Mouse (Mus musculus): Measurements from ENCODE around the gene Pum3.

Pum3 gene

DNA sequence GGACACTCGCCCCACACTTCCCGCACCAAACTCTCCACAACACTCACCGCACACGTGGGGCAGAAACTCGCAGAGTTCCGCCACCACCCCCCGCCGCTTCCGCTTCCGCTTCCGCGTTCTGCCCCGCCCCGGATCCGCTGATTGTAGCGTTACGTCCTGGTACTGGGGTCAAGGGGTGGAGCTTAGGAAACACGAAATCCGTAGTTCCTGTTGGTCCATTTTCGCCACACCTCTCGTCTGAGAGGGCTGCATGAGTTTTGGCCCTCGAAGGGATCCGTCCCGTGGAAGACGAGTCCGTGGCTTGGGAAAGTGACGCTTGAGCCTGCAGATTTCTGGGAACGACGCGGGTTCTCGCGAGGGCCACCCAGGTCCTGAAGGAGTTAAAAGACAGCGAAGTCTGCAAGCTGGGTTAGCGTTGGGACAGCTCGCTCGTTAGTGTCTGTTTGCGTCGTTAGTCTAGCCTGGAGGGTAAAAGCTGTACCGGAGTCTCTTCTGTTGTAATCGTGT lies at the start of gene Pum3:
Gene Pum3, minus strand, starts transcription at position 81 of the 507 bp plus-strand sequence.
- peak; percentile 98 for DNase-seq

DNA sequence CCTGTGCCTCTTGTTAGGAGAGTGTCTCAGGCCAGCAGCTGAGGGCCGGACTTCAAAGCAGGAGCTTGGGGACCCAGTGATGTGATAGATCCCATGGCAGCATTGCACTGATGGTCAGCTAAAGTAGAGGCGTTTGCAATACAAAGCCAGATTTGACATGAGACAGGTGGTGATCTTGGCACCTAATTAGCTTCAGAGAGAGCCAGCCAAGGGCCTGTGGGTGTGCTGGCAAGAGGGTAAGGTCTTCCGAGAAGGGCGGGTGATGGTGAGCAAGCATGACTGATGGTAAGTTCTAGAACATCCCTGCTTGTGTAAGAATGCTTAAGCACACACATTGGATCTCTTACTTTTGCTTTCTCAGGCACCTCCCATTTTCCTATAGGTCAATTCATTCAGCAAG lies 37.1 kb upstream of the Pum3 start:
- DNase-seq: no peak

DNA sequence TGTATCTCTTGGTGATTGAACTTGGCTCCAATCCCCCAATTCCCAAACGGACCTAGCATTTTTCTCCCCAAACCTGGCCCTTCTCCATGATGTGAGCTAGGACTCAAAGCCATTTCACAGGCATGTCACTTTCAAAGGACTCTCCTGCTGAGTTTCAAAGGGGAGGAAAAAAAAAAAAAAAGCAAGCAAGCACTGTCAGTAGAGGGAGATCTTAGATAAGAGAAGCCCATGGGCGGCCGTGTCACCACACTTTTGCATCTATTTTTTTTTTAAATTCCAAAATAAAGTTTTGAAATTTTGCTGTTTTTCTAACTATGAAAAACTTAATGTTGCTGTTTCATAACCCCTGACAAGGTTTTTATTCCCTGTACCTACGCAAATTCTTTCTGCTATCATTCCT lies 33.0 kb upstream of the Pum3 start:
- DNase-seq: no peak

DNA sequence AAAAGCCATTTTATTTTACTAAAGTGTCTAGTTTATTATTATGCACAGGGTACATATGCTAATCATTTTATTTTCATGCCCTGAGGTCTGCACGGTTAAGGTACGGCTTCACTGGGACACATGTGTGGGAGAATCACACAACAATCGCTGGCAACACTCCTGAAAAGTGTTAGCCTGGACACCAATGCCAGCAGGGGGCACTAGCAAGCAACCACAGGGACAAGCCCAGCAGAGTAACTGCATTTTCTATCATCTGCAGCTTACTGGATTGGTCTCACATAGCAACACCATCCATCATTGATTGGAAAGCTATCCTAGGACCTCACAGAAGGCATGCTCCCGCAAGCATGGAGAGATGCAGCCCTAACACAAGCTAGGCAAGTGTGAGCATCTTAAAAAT lies 20.8 kb upstream of the Pum3 start:
- DNase-seq: peak; percentile 45

DNA sequence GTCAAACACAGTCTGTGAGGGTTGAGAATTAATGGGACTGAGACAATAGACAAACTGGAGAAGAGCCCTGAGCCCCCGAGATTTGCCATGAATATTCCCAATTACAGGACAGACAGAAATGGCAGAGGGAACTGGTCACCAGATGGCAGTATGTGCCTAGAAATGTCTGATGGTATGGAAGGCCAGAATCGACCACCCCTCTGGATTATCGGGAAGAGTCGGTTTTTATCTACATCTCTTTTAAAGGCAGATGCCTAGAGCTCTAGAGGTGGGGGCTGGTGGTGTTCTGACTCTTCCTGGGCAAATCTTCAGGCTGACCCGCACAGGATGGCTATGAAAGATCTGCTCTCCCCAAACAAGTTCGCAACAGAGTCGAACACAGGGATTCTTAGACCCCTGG lies 17.9 kb upstream of the Pum3 start:
- DNase-seq: peak; percentile 11

DNA sequence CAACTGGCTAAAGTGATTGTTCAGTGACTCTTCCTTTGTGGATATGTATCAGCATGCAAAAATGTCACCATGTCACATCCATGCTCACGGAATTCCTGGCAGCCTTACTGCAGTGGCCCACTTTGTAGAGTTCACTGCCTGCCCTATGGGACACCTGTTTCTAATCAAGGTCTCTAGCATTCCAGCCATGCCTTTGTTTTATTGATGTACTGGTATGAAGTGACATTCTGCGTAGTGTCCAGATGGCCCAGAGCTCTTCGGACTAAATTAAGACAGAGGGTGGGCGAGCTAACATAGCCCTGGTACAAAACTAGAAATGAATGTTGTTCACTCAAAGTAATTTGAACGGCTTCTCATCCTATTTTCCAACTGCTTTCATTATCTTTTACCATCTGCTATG lies 11.5 kb upstream of the Pum3 start:
- no peak for DNase-seq

DNA sequence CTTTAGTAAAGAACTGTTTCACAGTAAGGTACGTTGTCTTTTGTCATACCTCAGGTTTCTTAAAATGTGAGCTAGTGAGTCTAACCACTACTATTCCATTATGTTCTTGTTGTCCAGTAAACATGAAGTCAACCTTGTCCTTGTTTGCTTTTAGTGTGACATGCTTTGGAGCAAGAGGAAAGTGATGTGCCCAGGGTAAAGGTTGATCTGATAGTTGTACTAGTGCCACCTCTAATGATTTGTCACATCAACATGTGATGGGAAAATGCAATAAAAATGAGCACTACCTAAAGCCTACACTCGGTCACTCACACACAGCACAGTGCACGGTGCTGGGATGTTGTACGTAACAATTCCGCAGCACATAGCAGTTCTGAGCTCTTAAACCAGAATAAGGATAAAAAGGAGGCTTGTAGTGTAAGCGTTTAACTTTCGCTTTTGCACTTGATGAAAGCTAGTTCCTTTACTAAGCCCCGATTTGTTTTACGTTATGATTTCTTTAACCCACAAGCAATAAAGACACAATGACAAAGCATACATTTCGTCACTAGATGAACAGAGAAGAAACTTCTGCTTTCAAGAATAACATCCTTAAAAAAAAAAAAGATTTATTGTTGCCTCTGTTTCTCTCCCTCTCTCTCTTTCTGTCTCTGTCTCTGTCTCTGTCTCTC lies 8.5 kb upstream of the Pum3 start:
- DNase-seq: no peak

DNA sequence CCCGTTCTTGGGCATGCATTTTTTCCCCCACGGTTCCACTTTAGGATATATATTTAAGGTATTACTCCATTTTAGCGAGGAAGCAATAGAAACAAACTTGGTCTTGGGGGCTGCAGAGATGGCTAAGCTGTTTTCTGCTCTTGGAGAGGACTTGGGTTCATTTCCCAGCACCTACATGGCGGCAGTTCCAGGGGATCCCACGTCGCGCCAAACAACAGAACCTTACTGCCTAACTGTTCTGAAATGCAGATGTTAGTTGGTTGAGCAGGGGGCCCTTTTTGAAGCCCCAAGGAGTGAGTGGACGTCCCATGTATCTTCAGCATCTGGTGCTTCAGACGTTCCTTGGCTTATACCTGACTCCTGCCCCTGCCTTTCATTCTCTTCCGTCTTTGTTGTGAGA lies 781 bp upstream of the Pum3 start:
- DNase-seq: peak; percentile 29

DNA sequence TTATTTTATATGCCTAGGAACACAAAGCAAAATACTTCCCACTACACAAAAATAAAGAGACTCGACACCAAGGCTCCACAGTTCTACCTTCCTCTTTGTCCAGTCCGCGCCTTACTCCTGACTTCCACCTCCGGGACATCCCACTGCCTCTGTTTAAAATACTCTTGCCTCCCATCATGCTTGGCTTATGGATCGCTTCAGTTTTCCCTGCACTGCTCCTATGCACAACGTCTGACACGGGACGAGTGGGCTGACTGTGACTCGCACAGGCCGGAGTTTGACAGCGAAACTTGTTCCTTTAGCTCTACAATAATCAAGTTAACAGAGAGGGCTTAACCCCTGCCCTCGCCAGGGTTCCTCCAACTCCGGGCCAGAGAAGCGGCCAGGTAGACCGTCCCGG lies 344 bp downstream of the Pum3 start:
- no peak for DNase-seq

DNA sequence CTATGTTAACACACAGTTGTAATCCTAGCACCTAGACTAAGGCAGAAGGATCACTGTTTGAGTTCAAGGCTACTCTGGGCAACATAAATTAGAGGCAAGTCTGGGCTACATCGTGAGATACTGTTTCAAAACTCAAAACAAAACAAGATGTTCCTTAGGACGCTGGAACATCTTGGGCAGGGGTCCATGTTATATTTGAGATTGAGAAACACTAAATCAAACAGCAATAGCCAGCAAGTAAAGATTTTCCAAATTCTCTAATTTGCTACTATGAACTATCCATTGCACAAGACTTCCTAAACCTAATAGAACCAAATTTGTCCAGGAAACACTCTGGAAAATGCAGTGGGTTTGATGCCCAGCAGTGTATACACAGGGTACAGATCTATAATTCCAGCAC lies 1.8 kb downstream of the Pum3 start:
- no peak for DNase-seq

DNA sequence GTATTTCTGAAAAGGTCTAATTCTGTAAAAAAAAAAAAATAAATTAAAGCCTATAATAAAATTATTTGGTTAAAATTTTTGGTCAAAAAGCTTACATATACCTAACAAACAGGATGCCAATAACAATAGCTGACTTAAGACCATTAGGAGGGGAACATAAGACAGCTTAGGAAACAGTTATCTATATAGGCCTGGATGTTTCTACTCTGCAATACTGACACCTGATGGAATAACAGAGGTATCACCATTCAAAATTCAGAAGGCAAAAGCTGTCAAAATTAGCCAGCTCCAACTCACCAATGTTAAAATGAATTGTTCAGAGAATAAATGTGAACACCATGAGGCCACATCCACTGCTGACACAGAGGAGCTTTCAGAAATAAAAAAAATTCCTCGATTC lies 3.2 kb downstream of the Pum3 start:
- no peak for DNase-seq

DNA sequence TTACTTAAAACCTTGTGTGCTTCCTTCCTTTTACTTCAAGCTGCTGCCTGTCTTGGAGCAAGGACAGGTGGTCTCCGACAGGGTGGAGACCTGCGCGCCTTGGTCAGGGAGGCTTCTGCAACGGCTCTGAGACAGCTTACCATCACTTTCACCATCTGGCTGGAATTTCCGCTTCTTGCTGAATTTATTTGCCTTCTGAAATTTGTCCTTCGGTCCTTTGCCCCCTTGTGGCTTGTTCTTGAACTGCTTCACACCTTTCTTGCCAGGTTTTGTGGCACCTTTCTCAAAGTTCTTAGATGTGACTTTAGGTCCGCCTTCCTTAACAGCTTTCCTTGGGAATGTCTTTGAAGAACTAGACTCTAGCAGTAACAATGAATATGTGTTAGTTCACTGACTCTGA lies 4.0 kb downstream of the Pum3 start:
- DNase-seq: peak; percentile 52

DNA sequence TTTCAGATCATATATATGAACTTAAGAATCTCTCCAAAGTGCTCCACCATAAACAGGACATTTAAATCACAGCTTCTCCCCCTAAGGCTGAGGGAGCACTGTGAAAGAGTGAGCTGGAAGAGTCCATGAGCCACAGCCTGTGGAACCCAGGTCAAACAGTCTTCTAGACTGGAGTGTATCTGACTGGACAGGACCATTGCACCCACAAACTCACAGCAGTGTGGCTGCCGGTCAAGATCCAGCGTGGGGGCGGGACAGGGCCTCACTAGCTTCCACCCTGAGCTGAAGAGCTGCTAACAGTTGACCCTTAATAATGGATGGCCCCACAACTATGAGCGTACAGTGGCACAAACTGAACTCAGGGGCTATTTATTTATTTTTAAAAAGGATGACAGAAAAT lies 12.2 kb downstream of the Pum3 start:
- DNase-seq: no peak

DNA sequence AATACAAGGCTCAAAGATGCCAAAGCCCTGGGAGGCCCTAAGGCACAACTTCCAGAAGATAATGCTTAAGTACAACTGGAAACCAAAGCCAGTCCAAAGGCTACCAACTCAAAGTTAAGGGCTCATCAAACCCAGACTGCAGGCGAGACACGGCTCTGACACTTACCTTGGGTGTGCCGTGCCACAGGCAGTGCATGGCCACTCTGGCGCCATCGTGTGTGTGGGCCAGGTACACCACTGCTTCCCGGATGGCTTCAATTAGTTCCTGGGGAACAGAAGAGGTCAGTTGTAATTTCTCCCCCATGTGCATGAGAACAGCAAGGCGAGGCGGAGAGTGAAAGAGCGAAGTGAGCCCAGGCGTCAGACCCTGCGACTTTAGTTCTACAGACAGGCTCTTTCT lies 13.1 kb downstream of the Pum3 start:
- DNase-seq: peak; percentile 77

DNA sequence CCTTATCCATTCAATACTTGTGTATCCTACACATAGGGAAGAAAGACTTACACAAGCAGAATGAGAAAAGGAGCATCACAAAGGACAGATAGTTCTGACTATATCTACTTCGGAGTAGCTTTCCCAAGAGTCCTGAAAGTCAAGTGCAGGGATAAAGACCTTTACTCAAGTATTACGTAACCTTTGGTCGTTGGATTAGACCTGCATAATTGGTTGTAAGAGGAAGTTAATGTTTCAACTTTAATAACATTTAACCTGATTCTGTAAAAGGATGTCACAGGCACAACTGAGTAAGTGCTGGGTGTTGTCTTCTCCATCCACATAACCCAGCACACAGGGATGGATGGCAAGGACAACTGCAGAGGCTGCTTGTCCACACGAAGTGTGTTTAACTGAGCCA lies 18.3 kb downstream of the Pum3 start:
- DNase-seq: no peak

DNA sequence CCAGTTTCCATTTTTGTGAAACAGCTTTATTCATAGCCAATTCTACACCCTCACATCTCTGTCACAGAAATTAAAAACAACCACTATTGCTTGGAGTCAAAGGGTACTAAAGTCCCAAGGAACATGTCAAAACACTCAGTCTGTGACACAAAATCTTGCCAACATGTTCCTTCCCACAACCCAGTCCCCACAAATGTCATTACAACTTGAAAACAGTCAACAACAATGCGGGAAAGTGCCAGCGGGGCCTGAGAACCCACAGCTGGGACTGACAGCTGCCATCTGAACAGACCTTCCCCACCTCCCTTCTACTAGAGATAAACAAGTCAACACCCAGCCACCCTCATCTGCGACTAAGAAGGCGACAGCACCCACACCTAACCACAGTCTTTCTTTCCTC lies 18.9 kb downstream of the Pum3 start:
- no peak for DNase-seq

DNA sequence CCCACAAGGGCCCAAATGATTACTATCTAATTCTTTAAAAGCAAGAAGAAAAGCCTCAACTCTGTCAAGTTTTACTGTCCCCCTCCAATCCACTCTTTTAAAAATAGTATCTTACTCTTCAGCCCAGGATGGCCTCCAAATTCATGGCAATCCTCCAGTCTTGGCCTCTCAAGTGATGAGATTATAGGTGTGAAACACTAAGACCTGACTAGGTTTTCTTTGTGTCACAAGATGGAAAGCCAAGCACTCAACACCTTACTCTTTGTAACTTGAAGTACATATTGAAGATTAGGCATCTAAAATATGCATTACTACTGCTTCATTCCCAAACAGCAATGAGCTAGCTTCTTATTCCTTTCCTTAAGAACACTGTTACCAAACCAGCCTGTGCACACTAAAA lies 19.8 kb downstream of the Pum3 start:
- no peak for DNase-seq

DNA sequence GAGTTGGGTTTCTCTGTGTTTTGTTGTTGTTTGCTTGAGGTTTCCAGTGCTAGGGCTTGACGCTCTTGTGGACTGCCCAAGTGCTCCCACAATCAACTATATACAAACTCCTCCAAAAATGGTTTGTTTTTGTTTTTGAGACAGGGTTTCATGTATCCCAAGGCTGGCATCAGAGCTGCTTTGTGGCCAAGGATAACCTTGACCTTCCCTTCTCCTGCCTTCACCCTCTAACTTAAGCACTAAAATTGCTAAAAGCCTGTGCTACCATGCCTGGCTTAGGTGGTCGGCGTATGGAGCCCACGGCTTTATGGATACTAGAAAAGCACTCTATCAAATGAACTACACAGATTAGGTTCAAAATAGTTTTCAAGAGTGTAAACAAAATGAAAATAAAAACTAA lies 20.4 kb downstream of the Pum3 start:
- DNase-seq: no peak

DNA sequence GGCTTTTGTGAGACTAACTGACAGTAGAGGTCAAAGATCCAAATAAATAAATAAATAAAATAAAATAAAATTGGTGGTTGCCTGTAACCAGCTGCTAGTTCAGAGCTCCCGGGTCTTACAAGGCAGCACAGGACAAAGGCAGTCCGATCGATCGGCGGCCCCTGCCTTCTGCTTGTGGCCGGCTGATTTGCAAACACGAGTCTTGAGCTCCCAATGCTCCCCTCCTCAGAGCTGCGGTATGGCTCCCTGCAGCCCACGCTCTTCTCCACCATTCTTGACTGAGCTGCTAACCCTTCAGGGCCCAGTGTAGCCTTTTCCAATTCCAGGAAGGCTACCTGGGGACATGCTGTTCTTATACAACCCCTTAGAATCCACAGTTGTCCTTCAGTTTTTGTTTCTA lies 31.8 kb downstream of the Pum3 start:
- DNase-seq: no peak

DNA sequence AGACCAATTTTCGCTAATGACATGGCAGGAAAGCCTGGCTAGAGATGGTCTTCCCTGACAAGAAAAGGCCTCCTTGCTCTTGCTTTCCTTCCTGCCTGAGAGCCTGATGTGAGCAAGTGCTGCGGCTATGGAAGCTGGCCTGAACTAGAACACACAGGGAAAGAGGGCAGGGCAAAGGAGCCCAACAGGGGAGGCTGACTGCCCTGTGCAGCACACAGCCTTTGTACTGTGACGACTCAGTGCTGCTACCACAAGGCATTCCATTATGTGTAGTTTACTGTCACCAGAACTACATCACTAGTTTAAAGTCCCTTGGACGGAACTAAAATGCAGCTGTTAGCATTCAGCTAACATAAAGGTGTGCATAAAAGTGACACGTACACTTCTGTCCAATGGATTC lies 32.4 kb downstream of the Pum3 start:
- DNase-seq: no peak

DNA sequence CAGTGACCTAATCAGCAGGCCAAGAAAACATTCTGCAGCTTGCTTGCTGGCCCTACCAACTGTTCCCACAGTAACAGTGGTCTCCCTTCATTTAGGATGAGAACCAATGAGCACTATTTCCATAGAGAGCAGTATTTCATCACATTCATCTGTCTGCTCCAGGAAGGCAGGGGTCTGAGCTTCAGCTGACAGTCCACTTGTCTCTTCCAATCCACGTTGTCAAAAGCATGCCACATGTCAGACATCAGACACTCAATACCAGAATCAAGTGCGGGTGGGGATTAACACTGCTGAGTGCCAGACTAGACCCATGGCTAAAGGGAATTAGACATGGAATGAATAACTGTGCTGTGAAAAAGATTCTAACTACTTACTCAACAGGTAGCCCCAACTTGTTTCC lies 32.9 kb downstream of the Pum3 start:
- no peak for DNase-seq

DNA sequence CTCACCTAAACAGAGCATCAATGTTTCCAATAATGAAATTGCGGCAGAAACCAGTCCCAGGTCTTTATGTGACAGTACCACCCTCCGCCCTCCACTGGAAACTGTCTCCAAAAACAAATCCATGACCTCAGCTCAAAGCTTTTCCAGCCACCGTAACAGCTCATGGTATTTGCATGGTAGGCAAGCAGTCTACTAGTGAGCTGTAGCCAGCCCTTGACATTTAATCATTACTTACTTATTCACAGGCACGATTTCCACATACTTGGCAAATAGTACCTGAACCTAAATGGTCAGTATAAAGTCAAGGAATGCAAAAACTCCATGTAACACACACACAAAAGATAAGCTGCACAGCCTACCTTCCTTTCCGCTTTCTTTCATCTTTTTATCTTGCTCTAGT lies 33.7 kb downstream of the Pum3 start:
- peak; percentile 43 for DNase-seq

DNA sequence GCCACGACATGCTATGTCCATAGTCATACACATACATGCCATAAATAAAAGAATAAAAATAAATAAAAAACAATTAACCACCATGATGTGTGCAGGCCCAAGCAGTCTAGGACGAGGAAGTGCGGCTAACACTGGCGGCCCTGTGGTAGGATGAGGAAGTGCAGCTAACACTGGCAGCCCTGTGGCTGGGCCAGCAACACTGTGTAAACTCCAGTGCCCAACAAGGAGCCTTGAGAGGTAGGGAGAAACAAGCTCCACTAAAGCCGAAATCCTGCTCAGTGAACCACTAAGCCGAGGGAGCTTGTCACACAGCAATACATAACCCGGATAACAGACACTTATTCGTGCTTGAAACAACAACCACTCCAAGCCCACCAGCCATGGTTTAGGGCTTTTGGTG lies 34.1 kb downstream of the Pum3 start:
- DNase-seq: peak; percentile 50

DNA sequence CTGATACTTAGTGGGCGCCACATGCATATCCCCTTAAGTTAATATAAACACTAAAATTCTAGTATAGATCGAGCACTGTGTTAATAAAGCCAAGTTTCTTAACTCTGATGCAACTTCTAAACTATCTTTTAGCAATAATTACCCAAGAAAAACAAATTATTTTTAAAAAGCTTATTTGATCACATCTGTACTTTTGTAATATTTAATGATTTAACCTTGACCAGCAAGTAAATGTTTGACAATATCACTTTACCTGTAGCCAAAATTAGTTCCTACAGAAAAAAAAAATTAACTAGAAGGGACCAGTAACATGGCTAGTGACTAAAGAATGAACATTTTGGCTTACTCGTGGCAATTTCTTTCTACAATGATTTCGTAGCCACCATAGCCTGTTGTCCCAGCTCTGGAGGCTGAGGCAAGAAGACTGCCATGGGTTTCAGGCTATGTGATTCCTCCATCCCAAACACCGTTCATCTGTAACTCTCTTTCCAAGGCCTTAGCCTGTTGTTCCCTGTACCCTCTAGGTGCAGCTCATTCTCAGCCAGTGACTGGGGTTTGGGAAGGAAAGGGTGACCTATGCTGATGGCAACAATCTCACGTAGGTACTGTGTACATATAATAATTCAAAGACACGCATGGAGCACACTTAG lies 35.2 kb downstream of the Pum3 start:
- peak; percentile 18 for DNase-seq

DNA sequence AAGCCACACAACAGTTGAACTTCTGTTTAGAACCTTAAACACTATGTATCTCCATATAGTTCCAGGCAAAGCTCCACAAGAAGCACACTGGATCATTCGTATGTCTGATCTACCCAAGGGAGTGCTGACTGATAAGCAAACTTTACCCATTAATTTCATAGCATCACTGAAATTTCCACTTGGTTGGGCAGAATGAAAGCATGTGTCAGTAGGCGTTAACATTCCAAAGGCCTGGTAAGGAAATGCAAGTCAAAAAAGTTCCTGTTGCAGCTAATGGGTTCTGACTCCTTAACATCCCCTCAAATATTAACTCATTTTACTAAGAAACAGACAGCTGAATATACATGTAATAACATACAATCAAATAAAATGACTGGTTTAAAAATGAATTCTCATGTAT lies 37.2 kb downstream of the Pum3 start:
- DNase-seq: no peak

All from kidney, adult 18-20 months (tissue).